Mouse (Mus musculus) bone marrow, adult 2 months (tissue): Measurements from ENCODE around the gene Ifih1.

ENCODE experiments used
- CTCF ChIP-seq: fragments of 200-500 bp; IDR thresholded peaks from 2 replicates; pipeline ENCODE4 v1.5.1; 2011; ENCODE audit warnings: low read length, control low read depth; ENCODE audit not compliant: control insufficient read depth, insufficient read depth
- POLR2A ChIP-seq: fragments of 200-500 bp; IDR thresholded peaks from 2 replicates; pipeline ENCODE4 v1.6.1; 2011; ENCODE audit warnings: low read depth, mild to moderate bottlenecking, control low read depth, low read length, borderline replicate concordance; ENCODE audit not compliant: control insufficient read depth

- TF ChIP-seq CTCF (no peak), POLR2A (no peak)
These were observed 580 bp downstream of the Ifih1 start for GRCm38 (mm10) chr2:62645475-62645874.
